Mouse (Mus musculus) liver, adult (tissue): ENCODE measurements around the gene Lpin2.

Experiments used
- GATA4 ChIP-seq: IDR thresholded peaks from 2 replicates; pipeline ENCODE4 v1.6.1; 2014; ENCODE audit warnings: mild to moderate bottlenecking, low read length; ENCODE audit not compliant: insufficient replicate concordance

Lpin2 gene

GRCm38 (mm10) chr17:71159720-71160119 is 22.6 kb upstream of the Lpin2 start:
- no peak for TF ChIP-seq GATA4

GRCm38 (mm10) chr17:71160244-71160995 is 21.9 kb upstream of the Lpin2 start:
- TF ChIP-seq GATA4 = no peak

GRCm38 (mm10) chr17:71164991-71165390 is 17.4 kb upstream of the Lpin2 start:
- peak; percentile 31; the same call in 1 of the 2 replicates for TF ChIP-seq GATA4

- TF ChIP-seq GATA4 = no peak
These were observed 14.1 kb upstream of the Lpin2 start for GRCm38 (mm10) chr17:71168205-71168815.

GRCm38 (mm10) chr17:71168846-71169245 is 13.5 kb upstream of the Lpin2 start:
- no peak for TF ChIP-seq GATA4

- TF ChIP-seq GATA4 = no peak
These were observed 12.7 kb upstream of the Lpin2 start for GRCm38 (mm10) chr17:71169639-71170038.

GRCm38 (mm10) chr17:71171161-71171560 is 11.2 kb upstream of the Lpin2 start:
- TF ChIP-seq GATA4 = no peak

- TF ChIP-seq GATA4 = no peak
These were observed 5.0 kb upstream of the Lpin2 start for GRCm38 (mm10) chr17:71177336-71177735.

GRCm38 (mm10) chr17:71177949-71178348 is 4.4 kb upstream of the Lpin2 start:
- no peak for TF ChIP-seq GATA4

GRCm38 (mm10) chr17:71178530-71179181 is 3.7 kb upstream of the Lpin2 start:
- no peak for TF ChIP-seq GATA4

- TF ChIP-seq GATA4 = no peak
These were observed 2.6 kb upstream of the Lpin2 start for GRCm38 (mm10) chr17:71179551-71180309.

- TF ChIP-seq GATA4 = no peak
These were observed 1.8 kb upstream of the Lpin2 start for GRCm38 (mm10) chr17:71180601-71181000.

- TF ChIP-seq GATA4 = no peak
These were observed 704 bp downstream of the Lpin2 start for GRCm38 (mm10) chr17:71182871-71183656.

- TF ChIP-seq GATA4 = no peak
These were observed 1.4 kb downstream of the Lpin2 start for GRCm38 (mm10) chr17:71183657-71184261.
